Mouse (Mus musculus): ENCODE results near the gene Cacnb2.

- no peak for TF ChIP-seq ZC3H11A (IDR thresholded peaks at IDR 0.05; ENCODE audit: borderline replicate concordance, low read depth, low read length)
- TF ChIP-seq MAFK (IDR thresholded peaks at IDR 0.05; ENCODE audit: insufficient read depth, low read depth, low read length): no peak
- no peak for TF ChIP-seq HCFC1 (IDR thresholded peaks at IDR 0.05; ENCODE audit: borderline replicate concordance, insufficient read depth, low read length)
- TF ChIP-seq CHD2 (IDR thresholded peaks at IDR 0.05; ENCODE audit: low read depth, low read length): no peak
These were observed 34.9 kb upstream of the Cacnb2 start for GRCm38 (mm10) chr2:14568020-14568419.

All from ES-E14 (cell line).